Mouse (Mus musculus) frontal cortex, postnatal 10 days (tissue): ENCODE measurements around the gene Rhbdf1.

Experiments used
- DNase-seq, 2 experiments: peaks; one replicate each; pipeline ENCODE4 v3.0.0; 2022; ENCODE audit warnings: low spot score in 2 of 2, mixed read lengths in 1 of 2

The Rhbdf1 gene

GRCm38 (mm10) chr11:32190603-32191110, 31.4 kb downstream of the Rhbdf1 start:
- no peak for DNase-seq

DNA sequence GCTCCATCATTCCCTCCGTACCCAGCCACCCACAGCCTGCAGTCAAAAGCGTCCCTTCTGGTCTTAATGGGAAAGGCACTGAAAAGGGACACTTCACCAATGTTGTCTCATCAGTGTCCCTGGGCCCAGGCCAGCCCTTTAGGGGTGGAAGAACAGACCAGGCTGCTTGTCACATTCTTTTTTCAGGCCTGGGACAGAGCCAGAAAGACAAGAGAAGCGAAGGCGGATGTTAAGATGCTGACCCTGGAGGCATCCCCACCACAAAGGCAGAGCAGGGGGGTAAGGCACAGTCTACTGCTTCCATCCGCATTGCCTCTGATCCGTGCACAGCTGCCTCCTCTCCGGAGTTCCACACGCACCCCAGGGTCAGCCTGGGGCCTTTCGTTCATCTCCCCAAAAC, 32.0 kb downstream of the Rhbdf1 start:
- no peak for DNase-seq

DNA sequence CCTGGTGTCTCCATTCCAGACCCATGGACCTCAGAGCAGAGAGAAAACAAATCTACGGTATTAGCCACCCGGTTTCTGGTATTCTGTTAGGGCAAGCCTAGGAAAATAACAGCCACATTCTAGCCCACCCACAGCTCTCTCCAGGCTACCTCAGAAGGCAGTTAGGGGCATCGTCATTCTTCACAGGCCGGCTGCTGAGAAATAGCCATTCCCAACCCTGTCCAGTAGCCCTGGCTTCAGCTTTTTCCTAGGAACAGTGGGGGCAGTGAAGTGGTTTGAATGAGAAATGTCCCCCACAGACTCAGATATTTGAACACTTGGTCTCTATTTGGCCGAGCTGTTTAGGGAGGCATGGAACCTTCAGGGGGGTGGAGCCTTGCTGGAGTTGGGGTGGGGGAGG, 32.7 kb downstream of the Rhbdf1 start:
- DNase-seq = no peak

DNA sequence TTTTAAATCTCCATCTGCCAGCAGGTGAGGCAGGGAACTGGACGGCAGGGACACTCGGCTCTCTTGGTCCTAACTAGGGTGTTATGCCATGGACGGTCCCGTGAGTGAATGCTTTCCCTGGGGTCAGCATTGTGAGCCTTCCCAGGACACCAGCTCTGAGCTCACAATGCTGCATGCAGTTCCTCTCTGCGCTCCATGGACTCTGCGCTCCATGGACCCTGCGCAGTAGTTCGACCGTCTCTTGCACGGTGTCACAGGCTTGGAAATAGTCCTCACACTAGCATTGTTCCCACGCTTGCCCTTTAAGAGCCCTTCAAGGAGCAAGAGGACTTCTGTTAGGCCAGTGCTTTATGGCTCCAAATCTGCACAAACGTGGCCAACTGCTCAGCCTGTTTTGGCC, 33.2 kb downstream of the Rhbdf1 start:
- no peak for DNase-seq

DNA sequence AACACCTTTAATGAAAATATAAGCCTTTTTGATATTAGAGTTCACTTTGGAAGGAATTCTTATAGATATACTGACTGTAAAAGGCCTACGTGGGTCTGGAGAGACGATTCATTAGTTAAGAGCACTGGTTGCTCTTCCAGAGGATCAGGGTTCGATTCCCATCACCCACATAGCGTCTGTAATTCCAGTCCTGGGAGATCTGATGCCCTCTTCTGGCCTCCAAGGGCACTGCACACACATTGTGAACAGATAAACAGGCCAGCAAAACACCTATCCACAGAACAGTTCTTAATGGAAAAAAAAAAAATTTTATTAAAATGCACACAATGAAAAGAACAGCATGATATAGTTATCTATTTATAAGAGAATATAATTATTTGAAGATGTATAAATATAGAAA, 34.8 kb downstream of the Rhbdf1 start:
- DNase-seq = no peak

DNA sequence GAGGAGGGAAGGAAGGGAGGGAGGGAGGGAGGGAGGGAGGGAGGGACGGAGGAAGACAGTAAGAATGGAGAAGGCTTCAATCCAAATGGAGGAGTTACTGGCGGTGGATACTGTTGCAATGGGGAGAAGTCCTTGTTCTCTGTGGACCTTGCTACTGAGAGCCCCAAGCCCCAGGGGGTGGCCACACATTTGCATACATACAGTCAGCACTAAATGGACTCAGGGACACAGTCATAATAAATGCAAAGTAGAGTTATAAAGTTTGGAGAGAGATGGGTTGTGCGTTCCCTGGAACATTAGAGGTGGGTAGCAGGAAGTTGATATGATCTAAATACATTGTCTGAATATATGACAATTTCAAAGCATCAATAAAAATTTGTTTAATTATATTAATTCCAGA, 36.1 kb downstream of the Rhbdf1 start:
- DNase-seq = no peak

DNA sequence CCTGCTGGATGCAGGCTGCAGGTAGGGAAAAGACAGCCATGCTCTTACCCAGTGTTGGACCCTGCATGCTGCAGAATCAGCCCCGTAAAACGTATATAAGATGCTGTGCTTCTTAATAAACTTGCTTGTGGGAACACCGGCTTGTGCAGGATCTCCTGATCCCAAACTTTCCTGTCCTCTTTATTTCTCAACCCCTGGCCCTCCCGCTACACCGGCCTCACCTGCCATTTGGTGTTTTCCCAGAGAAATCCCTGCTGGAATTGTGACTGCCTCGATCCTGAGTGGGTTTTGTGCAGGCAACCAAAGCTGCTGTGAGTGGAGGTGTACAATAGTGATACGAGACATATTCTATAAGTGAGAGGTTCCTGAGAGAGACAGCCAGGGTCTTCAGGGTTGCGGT, 37.6 kb downstream of the Rhbdf1 start:
- no peak for DNase-seq

GRCm38 (mm10) chr11:32181973-32182868, 39.9 kb downstream of the Rhbdf1 start:
- peak; percentile 54 to 84 for DNase-seq

- no peak for DNase-seq
Observed at GRCm38 (mm10) chr11:32181246-32181645, 40.9 kb downstream of the Rhbdf1 start.

- DNase-seq = no peak
Observed at GRCm38 (mm10) chr11:32178506-32178905, 43.6 kb downstream of the Rhbdf1 start.

DNA sequence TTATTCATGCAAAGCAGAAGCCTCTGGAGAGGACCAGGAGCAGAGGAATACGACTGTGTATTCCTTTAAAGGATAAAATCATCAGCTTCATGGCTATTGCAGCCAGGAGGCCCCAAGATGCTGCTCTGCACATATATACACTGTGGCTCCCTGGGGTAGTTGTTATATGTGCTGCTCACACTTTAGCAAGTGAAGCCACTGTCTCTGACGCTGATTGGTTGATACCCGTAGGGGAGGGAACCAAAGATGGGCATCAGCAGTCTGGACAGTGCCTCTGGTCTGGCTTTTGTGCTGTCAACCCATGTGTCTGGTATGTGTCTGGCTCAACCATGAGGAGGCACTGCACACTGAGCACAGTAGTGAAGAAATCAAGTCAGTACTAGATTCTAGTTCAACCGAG, 55.4 kb downstream of the Rhbdf1 start:
- no peak for DNase-seq

DNA sequence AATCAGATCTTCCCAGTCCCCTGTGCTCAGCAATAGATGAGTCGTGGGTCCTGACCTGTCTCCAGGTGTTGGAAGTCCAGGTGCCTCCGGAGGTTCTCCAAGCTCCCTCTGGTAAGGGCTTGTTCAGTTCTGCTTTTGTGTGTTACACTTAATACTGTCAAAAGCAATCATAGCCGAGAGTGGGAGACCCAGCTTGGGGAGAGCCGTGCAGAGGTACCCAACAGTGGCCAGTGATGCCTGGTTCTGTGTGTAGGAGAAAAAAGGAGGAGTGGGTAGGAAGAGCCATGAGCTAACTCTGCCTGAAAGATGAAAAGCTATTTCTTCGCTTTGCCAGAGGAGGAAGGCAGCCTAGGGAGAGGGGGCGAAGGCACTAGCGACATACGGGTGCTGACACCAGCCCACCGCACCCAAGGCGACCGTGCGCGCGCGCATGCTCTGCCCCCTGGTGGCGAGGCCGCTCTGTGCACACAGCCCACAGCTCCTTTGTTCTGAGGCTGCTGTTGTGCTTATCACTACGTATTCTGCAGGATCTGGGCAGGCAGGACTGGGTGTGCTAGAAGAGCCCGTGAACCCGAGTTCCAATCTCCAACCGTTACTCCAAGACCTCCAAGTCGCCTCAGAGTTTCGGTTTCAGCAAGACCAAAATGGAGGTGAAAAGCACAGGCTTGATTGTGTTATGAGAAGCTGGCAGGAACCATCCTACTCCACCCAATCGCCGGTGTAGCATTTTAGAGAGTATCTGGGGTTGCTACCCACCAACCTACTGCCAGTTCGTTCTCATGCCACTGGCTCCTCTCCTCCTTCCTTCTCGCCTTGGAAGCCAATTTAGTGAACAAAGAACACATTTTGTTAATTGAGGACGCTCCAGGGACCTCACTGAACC, 59.9 kb downstream of the Rhbdf1 start:
- DNase-seq = peak; percentile 84 to 88

DNA sequence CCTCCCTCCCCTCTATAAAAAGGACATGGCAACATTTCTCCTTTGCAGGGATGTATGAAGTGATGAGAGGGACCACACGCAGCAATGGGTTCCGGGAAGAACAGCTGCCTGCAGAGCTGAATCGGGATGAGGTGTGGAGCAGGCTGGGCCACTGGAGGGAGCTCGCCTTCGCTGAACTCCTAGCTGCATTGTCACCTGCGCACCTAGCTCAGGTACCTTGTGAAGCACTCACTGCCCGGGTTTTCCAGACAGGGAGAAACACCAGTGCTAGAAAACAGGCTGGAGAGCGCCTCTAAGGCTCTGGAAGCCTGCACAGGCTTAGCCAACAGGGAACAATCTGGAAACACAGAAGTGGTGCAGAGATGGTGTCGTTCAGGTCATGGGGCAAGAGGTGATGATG, 60.6 kb downstream of the Rhbdf1 start:
- no peak for DNase-seq

- no peak for DNase-seq
Observed at GRCm38 (mm10) chr11:32160341-32160740, 61.8 kb downstream of the Rhbdf1 start.
